Mouse (Mus musculus) layer of hippocampus, adult 2 months (tissue): Measurements from ENCODE around the gene Cpa4. TPM values are rescaled to one million over a fixed set of nuclear protein-coding genes. Genes with fewer than 3 reads are reported as not detected.

Experiments used
- DNase-seq, 2 experiments: peaks; one replicate each; pipeline ENCODE4 v3.0.0; 2022; ENCODE audit warnings: low spot score in 2 of 2
- H3K27ac ChIP-seq: fragments of 200-600 bp; 2 replicates; pipeline ENCODE4 v1.8.1; 2022
- H3K4me3 ChIP-seq: fragments of 200-600 bp; 2 replicates; pipeline ENCODE4 v1.8.1; 2022; ENCODE audit warnings: mild to moderate bottlenecking
- CTCF ChIP-seq: fragments of 200-600 bp; conservative IDR thresholded peaks from 2 replicates; pipeline ENCODE4 v1.8.1; 2022; ENCODE audit warnings: antibody characterized with exemption, mild to moderate bottlenecking, moderate library complexity
- total RNA-seq, 2 experiments: library from RNA; stranded (reverse); gene quantifications; 2 replicates each; pipeline ENCODE4 v1.2.3; 2021

Gene Cpa4
- total RNA-seq, 2 experiments from 2014 or later, result not detected

DNA sequence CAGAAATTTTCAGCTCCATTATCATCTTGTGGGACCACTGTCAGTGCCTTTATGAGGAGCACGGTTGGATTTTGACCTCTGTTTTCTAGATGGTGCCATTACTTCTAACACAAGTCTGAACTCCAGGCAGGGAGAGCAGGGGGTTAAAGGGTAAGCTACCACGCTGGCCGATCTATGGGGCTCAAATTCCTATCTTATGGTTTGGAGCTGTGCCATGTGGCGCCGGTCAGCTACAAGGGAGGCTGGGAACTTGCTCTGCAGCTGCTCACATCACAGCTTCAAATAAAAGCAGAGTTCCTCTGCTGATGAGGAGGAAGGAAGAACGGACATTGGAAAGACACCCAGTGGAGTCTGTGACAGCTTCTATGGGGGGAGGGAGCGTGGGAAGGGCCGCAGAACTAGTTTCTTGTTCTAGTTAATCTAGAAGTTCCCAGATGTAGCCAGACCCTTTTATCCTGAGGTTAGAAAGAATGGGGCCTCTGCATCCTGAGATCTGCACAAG is 67.2 kb downstream of the Cpa4 start:
- DNase-seq, result no peak
- Histone ChIP-seq H3K4me3 (no peak overlapping the region), H3K27ac (no peak overlapping the region)
- no peak for TF ChIP-seq CTCF

- no peak overlapping the region for H3K4me3 ChIP-seq
- DNase-seq, result no peak
- H3K27ac ChIP-seq, result no peak overlapping the region
- no peak for TF ChIP-seq CTCF
These were observed 68.1 kb downstream of the Cpa4 start for GRCm38 (mm10) chr6:30636186-30636842.

- no peak for DNase-seq
- TF ChIP-seq CTCF, result no peak
- no peak within 1 kb of the TSS for H3K4me3 ChIP-seq
- no peak within 1 kb of the TSS for H3K27ac ChIP-seq
These were observed 70.6 kb downstream of the Cpa4 start, which contains the start of gene Cpa1 for GRCm38 (mm10) chr6:30638674-30639268. Cpa1 (plus strand) TSS chr6:30639218.

Other genes with a start within 250 kb of the Cpa4 start
- 10 to 100 TPM; 23.7 to 25.1 TPM for gene Zc3hc1, start 177.3 kb upstream of the Cpa4 start, total RNA-seq
- 10 to 100 TPM; 88.8 to 96.1 TPM for gene Klhdc10, start 166.5 kb upstream of the Cpa4 start, total RNA-seq
- 10 to 100 TPM; 19.5 to 23.0 TPM for gene Tmem209, start 58.6 kb upstream of the Cpa4 start, total RNA-seq
- 1 to 10 TPM in 1 of 2 experiments, under 1 TPM in 1; 0.32 to 1.3 TPM for gene Ssmem1, start 58.5 kb upstream of the Cpa4 start, total RNA-seq
- gene Cpa2, start 26.8 kb upstream of the Cpa4 start, total RNA-seq, result under 1 TPM in 1 of 2 experiments, not detected in 1; 0.64 TPM
- gene Cpa5, start 42.6 kb downstream of the Cpa4 start, total RNA-seq, result not detected
- gene Cpa1, start 70.8 kb downstream of the Cpa4 start, total RNA-seq, result not detected
- 1 to 10 TPM; 7.3 to 7.7 TPM for gene Cep41, start 125.4 kb downstream of the Cpa4 start, total RNA-seq
- 10 to 100 TPM; 45.2 to 47.5 TPM for gene Mest, start 155.2 kb downstream of the Cpa4 start, total RNA-seq